Mouse (Mus musculus) heart, postnatal 4 days (tissue): Measurements from ENCODE around the gene Cpsf6. TPM values are rescaled to one million over a fixed set of nuclear protein-coding genes. Genes with fewer than 3 reads are reported as not detected.

Source experiments
- DNase-seq: peaks from one replicate; pipeline ENCODE4 v3.0.0; 2021
- total RNA-seq, 2 experiments: library from RNA; stranded (reverse); gene quantifications; 2 replicates each; pipeline ENCODE4 v1.2.3; 2021

Cpsf6 gene
- 10 to 100 TPM; 76.1 to 80.0 TPM for total RNA-seq

DNA sequence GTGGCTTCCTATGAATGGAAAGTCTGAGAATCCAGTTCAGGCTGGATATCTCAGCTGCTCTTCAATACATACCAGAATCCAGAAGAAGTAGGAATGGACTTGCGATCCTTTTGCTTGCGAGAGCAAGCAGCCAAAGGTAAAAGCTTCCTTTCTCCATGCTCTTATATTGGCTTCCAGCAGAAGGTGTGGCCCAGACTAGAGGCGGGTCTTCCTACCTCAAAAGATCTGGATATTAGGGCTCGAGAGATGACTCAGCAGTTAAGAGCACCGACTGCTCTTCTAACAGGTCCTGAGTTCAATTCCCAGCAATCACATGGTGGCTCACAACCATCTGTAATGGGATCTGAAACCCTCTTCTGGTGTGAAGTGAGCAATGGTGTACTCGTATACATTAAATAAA lies at the start of gene Cpsf6:
Cpsf6 (minus strand) TSS at position 108 of the 400 bp plus-strand sequence.
- no peak for DNase-seq

DNA sequence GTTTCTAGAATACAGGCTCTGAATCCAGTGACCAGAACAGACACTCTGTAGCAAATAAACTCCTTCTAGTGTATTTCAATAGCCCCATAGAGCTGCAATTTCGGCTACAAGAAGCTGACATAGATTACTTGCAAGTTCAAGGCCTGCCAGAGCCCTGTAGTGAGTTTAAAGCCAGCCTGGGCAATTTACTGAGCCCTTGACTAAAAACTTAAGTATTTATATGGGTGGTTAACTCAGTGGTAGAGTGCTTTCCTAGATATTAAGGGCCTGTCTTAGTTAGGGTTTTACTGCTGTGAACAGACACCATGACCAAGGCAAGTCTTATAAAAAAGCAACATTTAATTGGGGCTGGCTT lies 46.8 kb upstream of the Cpsf6 start:
- no peak for DNase-seq

DNA sequence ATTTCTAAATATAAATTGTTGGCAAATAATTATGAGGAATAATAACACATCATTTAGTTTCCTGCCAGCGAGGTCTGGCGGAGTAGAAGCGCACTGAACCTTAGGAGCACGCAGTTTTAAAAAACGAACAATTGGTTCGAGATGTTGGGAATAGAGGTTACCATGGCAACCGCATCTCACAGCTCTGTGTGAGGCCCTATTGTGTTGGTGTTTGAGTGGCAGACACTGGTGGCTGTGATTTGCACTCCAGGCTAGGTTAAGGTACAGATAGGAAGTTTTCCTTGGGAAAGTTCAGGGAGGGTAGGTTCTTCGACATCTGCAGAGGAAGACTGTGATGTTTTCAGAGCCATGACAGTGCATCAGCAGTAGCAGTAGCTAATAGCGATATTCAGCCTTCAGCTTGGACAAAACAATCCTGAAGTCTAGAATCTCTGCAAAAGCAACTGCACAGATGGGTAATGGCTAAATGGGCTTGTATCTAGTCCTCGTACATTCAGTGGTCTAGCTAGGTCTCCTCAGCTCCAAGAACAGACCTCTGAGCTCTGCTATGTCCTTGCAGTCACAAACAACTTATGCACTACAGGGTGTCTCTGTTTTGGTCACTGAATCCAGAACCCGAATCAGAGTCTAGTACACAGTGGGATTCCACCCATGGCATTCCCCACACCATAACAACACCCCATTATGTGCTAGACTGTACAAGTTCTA lies 46.2 kb upstream of the Cpsf6 start:
- no peak for DNase-seq

- no peak for DNase-seq
Measured at GRCm38 (mm10) chr10:117425013-117425412, 45.2 kb upstream of the Cpsf6 start.

- DNase-seq, result no peak
Measured at GRCm38 (mm10) chr10:117424146-117424905, 44.5 kb upstream of the Cpsf6 start.

DNA sequence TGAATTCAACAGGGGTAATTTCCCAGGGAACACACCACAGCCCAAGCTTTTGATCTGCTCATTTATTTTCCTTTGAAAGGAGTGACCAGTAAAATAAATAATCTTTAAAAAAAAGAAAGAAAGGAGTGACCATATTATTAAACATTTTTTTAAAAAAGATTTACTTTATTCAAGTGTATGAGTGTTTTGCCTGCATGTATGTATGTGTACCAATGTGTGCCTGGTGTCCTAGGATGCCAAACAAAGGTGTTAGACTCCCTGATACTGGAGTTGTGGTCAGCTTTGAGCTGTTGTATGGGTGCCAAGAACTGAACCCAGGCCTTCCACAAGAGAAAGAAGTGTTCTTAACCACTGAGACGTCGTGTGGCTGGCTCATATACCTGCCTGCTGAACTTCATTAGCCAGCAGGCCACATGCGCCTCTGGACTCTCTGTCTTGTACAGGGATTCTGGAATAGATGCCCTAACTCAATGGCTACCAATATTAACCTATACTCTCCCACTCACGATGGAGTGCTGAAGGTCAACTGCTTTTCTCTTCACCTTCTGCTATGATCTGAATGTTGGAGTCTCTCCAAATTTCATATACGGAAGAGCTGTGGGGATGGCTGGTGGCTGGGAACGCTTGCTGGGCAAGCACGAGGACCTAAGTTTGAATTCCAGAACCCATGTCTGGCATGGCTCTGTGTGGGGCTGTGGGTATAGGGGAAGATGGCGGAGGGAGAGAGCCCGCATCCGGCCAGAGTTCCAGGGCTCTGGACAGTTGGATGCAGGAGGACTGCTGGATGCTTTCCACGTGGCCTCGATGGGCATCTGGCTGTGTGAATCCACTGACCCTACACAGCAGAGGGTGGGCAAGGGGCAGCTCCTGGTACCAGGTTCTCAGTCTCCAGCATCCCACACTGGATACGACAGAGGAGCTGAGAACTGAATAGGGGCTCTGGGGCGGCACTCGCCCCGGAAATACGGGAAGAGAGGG lies 43.5 kb upstream of the Cpsf6 start:
- DNase-seq, result no peak

- DNase-seq, result no peak
Measured at GRCm38 (mm10) chr10:117422174-117422808, 42.5 kb upstream of the Cpsf6 start.

DNA sequence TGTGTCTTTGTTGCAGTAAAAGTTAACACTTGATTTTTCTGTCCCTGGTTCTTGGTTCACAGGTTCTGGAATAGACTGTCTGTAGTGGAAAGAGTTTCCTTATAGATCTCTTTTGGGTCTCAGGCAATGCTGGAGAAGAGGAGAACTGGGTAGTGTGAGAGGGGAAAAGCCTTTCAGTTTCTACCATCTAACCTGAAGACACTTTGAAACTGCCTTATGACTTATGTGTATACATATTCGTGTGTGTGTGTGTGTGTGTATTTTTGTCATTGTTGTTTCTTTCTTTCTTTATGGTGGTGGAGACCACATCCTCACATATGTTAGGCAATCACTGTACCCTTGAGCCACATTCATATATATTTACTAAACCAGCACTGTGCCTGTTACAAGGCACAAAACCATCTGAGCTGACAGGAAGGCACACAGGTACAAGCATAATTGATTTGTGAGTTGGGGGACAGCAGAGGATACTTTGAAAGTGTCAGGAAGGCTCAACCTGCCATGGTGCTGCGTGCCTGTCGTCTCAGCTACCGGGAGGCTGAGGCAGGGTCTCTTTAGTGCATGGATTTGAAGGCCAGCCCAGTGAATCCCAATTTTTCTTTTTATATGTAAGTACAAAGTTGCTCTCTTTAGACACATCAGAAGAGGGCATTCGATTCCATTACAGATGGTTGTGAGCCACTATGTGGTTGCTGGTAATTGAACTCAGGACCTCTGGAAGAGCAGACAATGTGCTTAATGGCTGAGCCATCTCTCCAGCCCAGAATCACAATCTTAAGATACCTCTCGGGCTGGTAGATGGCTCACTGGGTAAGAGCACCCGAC lies 41.7 kb upstream of the Cpsf6 start:
- no peak for DNase-seq

DNA sequence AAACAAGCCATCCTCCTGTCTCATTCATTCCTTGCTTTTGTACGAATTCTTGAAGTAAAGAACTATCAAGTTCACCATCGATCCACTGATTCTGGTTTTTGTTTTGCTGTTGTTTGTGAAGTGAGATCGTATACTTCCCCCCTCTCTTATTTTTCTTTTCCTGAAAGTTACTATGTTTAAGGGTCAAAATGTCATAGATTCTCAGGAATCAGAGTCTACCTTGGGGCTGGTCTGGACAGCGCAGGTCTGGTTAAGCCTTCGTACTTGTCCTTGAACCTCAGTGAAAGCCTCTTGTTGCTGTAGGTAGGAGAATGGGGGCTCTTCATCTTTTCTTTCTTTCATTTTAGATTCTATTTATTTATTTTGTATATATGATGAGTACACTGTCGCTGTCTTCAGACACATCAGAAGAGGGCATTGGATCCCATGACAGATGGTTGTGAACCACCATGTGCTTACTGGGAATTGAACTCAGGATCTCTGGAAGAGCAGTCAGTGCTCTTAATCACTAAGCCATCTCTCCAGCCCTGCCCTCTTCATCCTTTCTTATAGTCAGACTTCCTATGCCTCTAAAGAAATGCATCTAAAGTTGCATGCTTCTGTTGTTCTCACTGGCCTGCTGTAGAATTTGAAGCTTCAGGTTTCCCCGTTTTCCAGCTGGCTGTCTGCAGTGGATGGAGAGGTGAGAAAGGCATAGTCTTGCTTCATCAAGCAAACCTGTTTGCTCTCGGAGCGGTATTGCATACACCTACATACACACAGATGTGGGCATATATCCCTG lies 40.9 kb upstream of the Cpsf6 start:
- no peak for DNase-seq

DNA sequence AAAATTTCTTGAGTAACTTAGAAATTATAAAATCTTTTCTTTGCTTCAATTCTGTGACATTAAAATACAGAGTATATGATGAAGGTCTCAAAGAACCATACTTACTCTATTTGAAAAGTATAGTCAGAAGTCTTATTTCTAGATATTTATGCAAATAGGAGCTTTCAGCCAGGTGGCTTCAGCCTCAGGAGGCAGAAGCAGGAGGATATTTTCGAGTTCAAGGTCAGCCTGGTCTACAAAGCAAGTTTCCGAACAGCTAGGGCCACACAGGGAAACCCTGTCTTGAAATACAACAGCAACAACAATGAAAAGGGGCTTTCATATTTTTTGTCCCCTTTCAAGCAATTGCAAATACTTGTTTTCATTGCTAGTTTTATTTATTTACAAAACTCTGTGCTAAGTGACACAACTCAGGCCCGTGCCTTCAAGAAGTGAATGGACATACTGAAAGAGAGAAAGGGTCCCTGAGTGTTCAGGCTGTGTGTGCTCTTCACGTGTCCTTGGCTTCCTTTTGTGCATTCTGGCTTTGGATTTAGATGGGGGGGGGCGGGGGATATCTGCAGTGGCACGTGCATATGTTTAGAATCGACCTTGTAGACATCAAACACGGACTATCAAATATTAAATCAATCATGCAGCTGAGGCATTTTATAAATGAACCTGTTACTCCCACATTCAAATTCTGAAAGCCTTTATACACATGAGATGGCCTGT lies 39.9 kb upstream of the Cpsf6 start:
- no peak for DNase-seq

DNA sequence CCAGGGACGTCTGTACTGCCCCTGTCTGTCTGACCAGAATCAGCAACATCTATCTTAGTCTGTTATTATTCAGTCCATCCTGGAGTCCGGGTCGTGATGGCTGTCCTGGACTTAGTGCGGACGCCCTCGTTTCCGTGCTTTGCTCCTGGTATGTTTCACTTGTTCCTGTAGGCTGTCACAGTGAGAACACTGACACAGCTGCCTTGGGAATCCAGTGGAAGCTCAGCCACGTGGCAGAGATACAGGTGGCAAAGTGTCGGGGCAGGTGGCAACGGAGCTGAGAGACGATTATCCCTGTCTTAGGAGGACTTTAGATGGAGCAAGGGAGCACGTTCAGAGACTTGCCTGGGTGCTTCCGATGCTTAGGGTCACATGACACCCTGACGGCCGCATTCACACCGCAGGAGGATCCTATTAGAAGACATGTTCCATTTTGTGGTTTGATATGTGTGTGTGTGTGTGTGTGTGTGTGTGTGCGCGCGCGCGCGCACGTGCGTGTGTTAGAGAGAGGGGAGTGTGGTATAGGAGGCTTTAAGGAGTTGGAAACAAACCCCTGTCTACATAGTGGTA lies 38.9 kb upstream of the Cpsf6 start:
- DNase-seq, result no peak

- DNase-seq, result no peak
Measured at GRCm38 (mm10) chr10:117417772-117418667, 38.2 kb upstream of the Cpsf6 start.

DNA sequence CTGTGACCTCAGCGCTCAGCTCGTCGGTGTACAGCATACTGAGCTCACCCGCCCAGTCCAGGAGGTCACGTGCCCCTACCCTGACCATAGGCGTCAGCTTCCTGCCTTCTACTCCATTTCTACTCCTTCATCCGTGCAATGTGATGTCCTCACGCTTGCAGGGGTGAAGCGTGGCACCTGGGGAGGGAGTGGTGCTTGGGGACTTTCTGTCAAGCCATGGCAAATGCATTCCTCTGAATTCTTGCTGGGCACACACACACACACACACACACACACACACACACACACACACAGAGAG lies 37.6 kb upstream of the Cpsf6 start:
- no peak for DNase-seq

DNA sequence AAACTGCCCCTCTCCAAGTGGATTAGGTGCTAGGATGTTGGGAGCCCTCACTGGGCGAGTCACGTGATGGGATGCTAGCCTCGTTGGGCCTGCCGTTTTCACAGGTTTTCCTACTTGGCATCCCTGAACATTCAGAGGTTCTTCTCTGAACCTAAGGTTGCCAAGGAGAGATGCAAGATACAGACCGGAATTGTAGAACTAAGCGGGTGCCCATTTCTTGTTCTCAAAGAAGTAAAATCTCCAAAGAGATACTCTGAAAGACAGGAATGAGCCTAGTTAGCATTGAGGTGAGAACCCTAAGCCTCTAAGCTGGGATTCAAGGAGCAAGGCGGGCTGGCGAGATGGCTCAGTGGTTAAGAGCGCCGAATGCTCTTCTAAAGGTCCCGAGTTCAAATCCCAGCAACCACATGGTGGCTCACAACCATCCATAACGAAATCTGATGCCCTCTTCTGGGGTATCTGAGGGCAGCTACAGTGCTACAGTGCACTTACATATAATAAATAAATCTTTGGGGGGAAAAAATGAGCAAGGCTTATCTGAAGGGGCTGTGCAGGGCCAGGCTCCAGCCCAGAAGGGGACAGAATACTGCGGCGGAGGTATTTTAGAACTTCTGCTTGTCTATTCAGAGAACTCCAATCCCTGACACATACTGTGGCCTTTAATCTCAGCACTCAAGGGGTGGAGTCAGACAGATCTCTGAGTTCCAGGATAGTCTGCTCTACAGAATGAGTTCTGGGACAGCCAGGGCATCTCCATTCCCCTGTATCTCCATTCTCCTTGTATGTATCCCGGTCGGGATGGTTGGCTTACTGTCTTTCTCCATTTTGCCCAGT lies 37.0 kb upstream of the Cpsf6 start:
- no peak for DNase-seq

DNA sequence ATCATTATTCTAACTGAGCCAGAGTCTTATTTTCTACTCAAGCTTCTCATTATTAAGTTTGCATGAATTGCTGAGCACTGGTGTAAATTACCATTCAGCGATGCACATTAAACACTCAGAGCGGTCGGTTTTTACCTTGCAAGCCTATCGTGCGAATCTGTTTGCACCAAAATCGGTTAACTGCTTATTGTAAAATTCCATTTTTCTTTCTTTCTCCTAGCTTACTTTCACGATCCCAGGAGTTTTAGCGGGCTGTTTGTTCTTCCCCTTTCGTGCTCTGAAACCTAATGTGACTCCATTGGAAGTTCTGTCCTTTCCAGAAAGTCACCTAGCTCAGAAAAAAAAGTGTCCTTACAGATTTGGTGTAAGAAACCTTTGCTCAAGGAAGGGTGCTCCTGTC lies 36.3 kb upstream of the Cpsf6 start:
- no peak for DNase-seq

- no peak for DNase-seq
Measured at GRCm38 (mm10) chr10:117415364-117416057, 35.7 kb upstream of the Cpsf6 start.

DNA sequence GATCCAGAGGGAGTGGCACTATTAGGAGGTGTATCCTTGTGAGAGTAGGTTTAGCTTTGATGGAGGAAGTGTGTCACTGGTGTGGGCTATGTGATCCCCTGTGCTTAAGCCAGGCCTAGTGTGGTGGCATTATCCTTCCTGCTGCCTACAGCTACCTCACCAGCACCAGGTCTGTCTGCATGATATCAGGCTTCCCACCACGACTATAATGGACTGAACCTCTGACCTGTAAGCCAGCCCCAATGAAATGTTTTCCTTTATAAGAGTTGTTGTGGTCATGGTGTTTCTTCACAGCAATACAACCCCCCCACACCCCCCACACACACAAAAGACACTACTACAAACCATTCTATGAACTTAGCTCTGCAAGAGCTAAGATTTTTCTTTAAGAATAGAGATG lies 34.9 kb upstream of the Cpsf6 start:
- DNase-seq, result no peak
